Mouse (Mus musculus): ENCODE data around the gene Stim1. TPM values are rescaled to one million over a fixed set of nuclear protein-coding genes. Genes with fewer than 3 reads are reported as not detected.
A peak's percentile ranks its signal among the peaks of the same experiment; 100 is the strongest.
"Not testable (repeated sequence)": the region's sequence is repeated elsewhere in the genome, so short reads cannot be mapped to it uniquely, and the experiment has no call there.

The Stim1 gene
- polyA plus RNA-seq, 1 experiment from 2014 or later = 15.1 TPM

GRCm38 (mm10) chr7:102258189-102258588, 9.4 kb upstream of the Stim1 start:
- no peak overlapping the region for H3K9ac ChIP-seq (ENCODE audit: low read depth, low read length)
- ATAC-seq = peak; percentile 80
- no peaks in the 10 kb centered on the region for H3K4me1 ChIP-seq (ENCODE audit: control insufficient read depth, insufficient read depth, low read depth, low read length)
- no peaks in the 10 kb centered on the region for H3K36me3 ChIP-seq (ENCODE audit: control insufficient read depth, insufficient read depth, low read length)
- no peak overlapping the region for H3K4me2 ChIP-seq (ENCODE audit: low read length)
- 0 out of 2 replicates have a peak, but pooled peaks cover 2% of the 10 kb centered on the region for H3K27me3 ChIP-seq (replicated peaks; ENCODE audit: control insufficient read depth, insufficient read depth, low read length)
- no peak overlapping the region for H3K27ac ChIP-seq (ENCODE audit: low read depth, low read length)
- WGBS = 24% methylated on average over 4 of the region's 4 CpGs
- H3K9me3 ChIP-seq (ENCODE audit: control insufficient read depth, low read length) = no peaks in the 10 kb centered on the region
- H3K4me3 ChIP-seq (ENCODE audit: low read length) = no peak overlapping the region

- ATAC-seq = no peak
- 71% methylated on average over 3 of the region's 3 CpGs for WGBS
- H3K9ac ChIP-seq (ENCODE audit: low read depth, low read length) = no peak overlapping the region
- H3K4me2 ChIP-seq (ENCODE audit: low read length) = no peak overlapping the region
- 0 out of 2 replicates have a peak, but pooled peaks cover 2% of the 10 kb centered on the region for H3K27me3 ChIP-seq (replicated peaks; ENCODE audit: control insufficient read depth, insufficient read depth, low read length)
- no peak overlapping the region for H3K27ac ChIP-seq (ENCODE audit: low read depth, low read length)
- H3K36me3 ChIP-seq (ENCODE audit: control insufficient read depth, insufficient read depth, low read length) = no peaks in the 10 kb centered on the region
- no peak overlapping the region for H3K4me3 ChIP-seq (ENCODE audit: low read length)
- no peaks in the 10 kb centered on the region for H3K4me1 ChIP-seq (ENCODE audit: control insufficient read depth, insufficient read depth, low read depth, low read length)
- no peaks in the 10 kb centered on the region for H3K9me3 ChIP-seq (ENCODE audit: control insufficient read depth, low read length)
Measured at GRCm38 (mm10) chr7:102258753-102259152, 8.9 kb upstream of the Stim1 start.

- H3K9me3 ChIP-seq (ENCODE audit: control insufficient read depth, low read length) = no peaks in the 10 kb centered on the region
- ATAC-seq = no peak
- WGBS = 86% methylated on average over 10 of the region's 10 CpGs
- H3K36me3 ChIP-seq (ENCODE audit: control insufficient read depth, insufficient read depth, low read length) = no peaks in the 10 kb centered on the region
- no peak overlapping the region for H3K27ac ChIP-seq (ENCODE audit: low read depth, low read length)
- H3K27me3 ChIP-seq (replicated peaks; ENCODE audit: control insufficient read depth, insufficient read depth, low read length) = 0 out of 2 replicates have a peak, but pooled peaks cover 2% of the 10 kb centered on the region
- no peak overlapping the region for H3K4me2 ChIP-seq (ENCODE audit: low read length)
- H3K4me1 ChIP-seq (ENCODE audit: control insufficient read depth, insufficient read depth, low read depth, low read length) = no peaks in the 10 kb centered on the region
- no peak overlapping the region for H3K4me3 ChIP-seq (ENCODE audit: low read length)
- no peak overlapping the region for H3K9ac ChIP-seq (ENCODE audit: low read depth, low read length)
Measured at GRCm38 (mm10) chr7:102259716-102260479, 7.7 kb upstream of the Stim1 start.

DNA sequence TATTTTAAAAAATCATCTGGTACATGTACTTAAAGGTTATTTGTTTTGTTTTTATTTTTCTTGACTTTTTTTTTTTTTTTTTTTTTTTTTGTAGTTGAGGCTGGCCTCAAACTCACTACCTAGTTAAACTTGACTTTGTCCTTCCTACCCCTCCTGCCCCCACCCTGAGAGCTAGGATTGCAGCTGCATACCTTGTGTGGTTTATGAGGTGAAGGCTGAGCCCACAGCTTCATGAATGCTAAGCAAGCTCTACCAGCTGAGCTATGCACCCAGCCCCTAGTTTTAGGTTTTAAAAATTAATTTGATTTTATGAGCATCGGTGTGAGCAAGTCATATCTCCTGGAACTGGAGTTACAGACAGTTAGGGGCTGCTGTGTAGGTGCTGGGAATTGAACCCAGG, 7.1 kb upstream of the Stim1 start:
- no peaks in the 10 kb centered on the region for H3K9me3 ChIP-seq (ENCODE audit: control insufficient read depth, low read length)
- no peaks in the 10 kb centered on the region for H3K36me3 ChIP-seq (ENCODE audit: control insufficient read depth, insufficient read depth, low read length)
- H3K4me1 ChIP-seq (ENCODE audit: control insufficient read depth, insufficient read depth, low read depth, low read length) = no peaks in the 10 kb centered on the region
- H3K27ac ChIP-seq (ENCODE audit: low read depth, low read length) = no peak overlapping the region
- 0 out of 2 replicates have a peak, but pooled peaks cover 2% of the 10 kb centered on the region for H3K27me3 ChIP-seq (replicated peaks; ENCODE audit: control insufficient read depth, insufficient read depth, low read length)
- ATAC-seq = no peak
- H3K4me2 ChIP-seq (ENCODE audit: low read length) = no peak overlapping the region
- no peak overlapping the region for H3K4me3 ChIP-seq (ENCODE audit: low read length)
- 93% methylated on average over 1 of the region's 1 CpGs for WGBS
- no peak overlapping the region for H3K9ac ChIP-seq (ENCODE audit: low read depth, low read length)

GRCm38 (mm10) chr7:102263020-102263419, 4.6 kb upstream of the Stim1 start:
- H3K9ac ChIP-seq (ENCODE audit: low read depth, low read length) = no peak overlapping the region
- H3K4me2 ChIP-seq (ENCODE audit: low read length) = no peak overlapping the region
- ATAC-seq = no peak
- no peaks in the 10 kb centered on the region for H3K9me3 ChIP-seq (ENCODE audit: control insufficient read depth, low read length)
- H3K27ac ChIP-seq (ENCODE audit: low read depth, low read length) = no peak overlapping the region
- H3K4me3 ChIP-seq (ENCODE audit: low read length) = no peak overlapping the region
- H3K36me3 ChIP-seq (ENCODE audit: control insufficient read depth, insufficient read depth, low read length) = no peaks in the 10 kb centered on the region
- H3K4me1 ChIP-seq (ENCODE audit: control insufficient read depth, insufficient read depth, low read depth, low read length) = no peaks in the 10 kb centered on the region
- no peaks in the 10 kb centered on the region for H3K27me3 ChIP-seq (replicated peaks; ENCODE audit: control insufficient read depth, insufficient read depth, low read length)
- whole genome bisulfite sequencing = 90% methylated on average over 2 of the region's 2 CpGs

DNA sequence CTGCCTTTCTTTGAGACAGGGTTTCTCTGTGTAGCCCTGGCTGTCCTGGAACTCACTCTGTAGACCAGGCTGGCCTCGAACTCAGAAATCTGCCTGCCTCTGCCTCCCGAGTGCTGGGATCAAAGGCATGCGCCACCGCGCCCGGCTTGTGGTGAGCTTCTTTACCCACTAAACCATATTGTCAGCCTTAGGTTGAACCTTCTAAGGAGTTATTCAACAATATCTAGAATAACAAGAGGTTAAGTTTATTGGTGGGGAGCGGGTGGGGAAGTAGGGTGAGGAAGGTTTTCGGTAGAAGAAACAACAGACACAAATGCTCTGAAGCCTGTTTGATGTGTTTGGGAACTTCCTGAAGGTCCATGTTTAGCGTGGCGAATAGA, 1.6 kb upstream of the Stim1 start:
- not testable (repeated sequence) for H3K9me3 ChIP-seq (ENCODE audit: control insufficient read depth, low read length); H3K27me3 ChIP-seq (replicated peaks; ENCODE audit: control insufficient read depth, insufficient read depth, low read length); H3K9ac ChIP-seq (ENCODE audit: low read depth, low read length); H3K4me2 ChIP-seq (ENCODE audit: low read length); H3K4me1 ChIP-seq (ENCODE audit: control insufficient read depth, insufficient read depth, low read depth, low read length); ATAC-seq; H3K27ac ChIP-seq (ENCODE audit: low read depth, low read length); H3K4me3 ChIP-seq (ENCODE audit: low read length); H3K36me3 ChIP-seq (ENCODE audit: control insufficient read depth, insufficient read depth, low read length)
- 94% methylated on average over 10 of the region's 10 CpGs for WGBS

- H3K27me3 ChIP-seq (replicated peaks; ENCODE audit: control insufficient read depth, insufficient read depth, low read length) = no peaks in the 10 kb centered on the region; the same call in 1 of the 2 replicates
- WGBS = 52% methylated on average over 14 of the region's 14 CpGs
- no peaks in the 10 kb centered on the region for H3K9me3 ChIP-seq (ENCODE audit: control insufficient read depth, low read length)
- no peaks in the 10 kb centered on the region for H3K36me3 ChIP-seq (ENCODE audit: control insufficient read depth, insufficient read depth, low read length)
- peak; percentile 44 for ATAC-seq
- no peak overlapping the region for H3K4me2 ChIP-seq (ENCODE audit: low read length)
- H3K9ac ChIP-seq (ENCODE audit: low read depth, low read length) = no peak overlapping the region
- H3K4me1 ChIP-seq (ENCODE audit: control insufficient read depth, insufficient read depth, low read depth, low read length) = peaks cover 9% of the 10 kb centered on the region
- peak overlapping the region; percentile 93; the same call in 1 of the 2 replicates for H3K4me3 ChIP-seq (ENCODE audit: low read length)
- no peak overlapping the region for H3K27ac ChIP-seq (ENCODE audit: low read depth, low read length)
Measured at GRCm38 (mm10) chr7:102266401-102267042, 1.1 kb upstream of the Stim1 start.

DNA sequence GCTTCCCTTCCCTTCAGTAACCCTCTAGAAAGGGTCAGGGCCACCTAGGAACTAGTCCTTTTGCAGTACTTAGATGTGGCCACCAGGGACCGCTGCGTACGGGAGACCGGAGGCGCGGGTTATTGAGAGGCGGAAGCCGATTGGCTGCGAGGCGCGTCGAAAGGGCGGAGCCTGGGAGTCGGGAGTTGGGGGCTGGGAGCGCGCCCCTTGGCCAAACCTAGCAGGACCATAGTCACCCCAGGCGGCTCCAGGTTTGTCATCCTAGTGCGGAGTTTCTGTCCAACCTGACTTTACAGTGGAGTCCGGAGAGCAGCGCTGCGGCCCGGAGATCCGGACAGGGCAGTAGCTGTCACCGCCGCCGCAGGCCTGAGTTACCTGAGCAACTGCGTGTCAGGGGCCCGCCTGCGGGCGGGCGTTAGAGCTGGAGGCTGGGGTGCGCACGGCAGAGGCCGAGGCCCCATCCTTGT, 460 bp upstream of the Stim1 start:
- Histone ChIP-seq H3K4me3 (ENCODE audit: low read length) (peak overlapping the region; percentile 93), H3K4me2 (ENCODE audit: low read length) (peak overlapping the region; percentile 95), H3K9ac (ENCODE audit: low read depth, low read length) (peak overlapping the region; percentile 87), H3K27ac (ENCODE audit: low read depth, low read length) (peak overlapping the region; percentile 72), H3K4me1 (ENCODE audit: control insufficient read depth, insufficient read depth, low read depth, low read length) (peaks cover 9% of the 10 kb centered on the region), H3K27me3 (replicated peaks; ENCODE audit: control insufficient read depth, insufficient read depth, low read length) (no peaks in the 10 kb centered on the region; the same call in 1 of the 2 replicates), H3K36me3 (ENCODE audit: control insufficient read depth, insufficient read depth, low read length) (no peaks in the 10 kb centered on the region), H3K9me3 (ENCODE audit: control insufficient read depth, low read length) (no peaks in the 10 kb centered on the region)
- under 1% methylated on average over 32 of the region's 34 CpGs for WGBS
- ATAC-seq = peak; percentile 95

DNA sequence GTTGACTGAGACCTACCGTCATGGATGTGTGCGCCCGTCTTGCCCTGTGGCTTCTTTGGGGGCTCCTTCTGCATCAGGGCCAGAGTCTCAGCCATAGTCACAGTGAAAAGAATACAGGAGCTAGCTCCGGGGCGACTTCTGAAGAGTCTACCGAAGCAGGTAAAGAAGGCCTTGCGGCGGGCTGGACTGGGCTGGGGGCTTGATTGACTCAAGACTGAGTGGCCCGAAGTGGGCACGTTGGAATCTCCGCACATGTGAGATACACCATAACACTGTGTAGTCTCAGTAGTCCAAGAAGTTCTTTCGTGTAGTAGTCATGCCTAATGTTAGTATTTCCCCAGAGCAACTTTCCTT, 766 bp downstream of the Stim1 start:
- Histone ChIP-seq H3K4me2 (ENCODE audit: low read length) (peak overlapping the region; percentile 95), H3K9ac (ENCODE audit: low read depth, low read length) (peak overlapping the region; percentile 87), H3K36me3 (ENCODE audit: control insufficient read depth, insufficient read depth, low read length) (no peaks in the 10 kb centered on the region), H3K9me3 (ENCODE audit: control insufficient read depth, low read length) (no peaks in the 10 kb centered on the region), H3K27me3 (replicated peaks; ENCODE audit: control insufficient read depth, insufficient read depth, low read length) (no peaks in the 10 kb centered on the region; the same call in 1 of the 2 replicates), H3K4me1 (ENCODE audit: control insufficient read depth, insufficient read depth, low read depth, low read length) (peaks cover 9% of the 10 kb centered on the region), H3K4me3 (ENCODE audit: low read length) (peak overlapping the region; percentile 93), H3K27ac (ENCODE audit: low read depth, low read length) (no peak overlapping the region)
- 5% methylated on average over 12 of the region's 12 CpGs for WGBS
- ATAC-seq = no peak

All from hindbrain, embryonic 16.5 days (tissue).